Mouse (Mus musculus) right cerebral cortex, postnatal 10 days (tissue): ENCODE data around the gene Zranb3.
"Not testable (repeated sequence)": the region's sequence is repeated elsewhere in the genome, so short reads cannot be mapped to it uniquely, and the experiment has no call there.

Experiments
- DNase-seq, 2 experiments: peaks; one replicate each; pipeline ENCODE4 v3.0.0; 2021; ENCODE audit warnings: low spot score in 2 of 2

Zranb3 gene

GRCm38 (mm10) chr1:128060655-128061344 is 42.0 kb downstream of the Zranb3 start:
- no peak for DNase-seq

GRCm38 (mm10) chr1:128058625-128059024 is 44.2 kb downstream of the Zranb3 start:
- DNase-seq = no peak

DNA sequence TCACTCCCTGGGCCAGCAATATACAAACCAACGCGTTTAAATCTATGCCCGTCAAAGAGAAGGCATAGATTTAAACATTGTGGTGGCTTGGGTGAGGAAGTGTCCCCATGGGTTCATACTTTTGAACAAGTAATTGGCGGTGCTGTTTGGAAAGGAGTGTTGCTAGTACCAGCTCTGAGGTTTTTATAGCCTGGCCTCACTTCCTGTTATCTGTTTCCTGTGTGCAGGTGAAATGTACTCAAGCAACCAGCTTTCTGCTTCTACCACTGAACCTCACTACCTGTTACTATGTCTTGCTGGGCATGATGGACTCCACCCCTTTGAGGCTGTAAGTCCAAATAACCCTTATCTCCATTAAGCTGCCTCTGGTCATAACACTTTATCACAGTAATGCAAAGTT is 45.6 kb downstream of the Zranb3 start:
- DNase-seq = no peak

DNA sequence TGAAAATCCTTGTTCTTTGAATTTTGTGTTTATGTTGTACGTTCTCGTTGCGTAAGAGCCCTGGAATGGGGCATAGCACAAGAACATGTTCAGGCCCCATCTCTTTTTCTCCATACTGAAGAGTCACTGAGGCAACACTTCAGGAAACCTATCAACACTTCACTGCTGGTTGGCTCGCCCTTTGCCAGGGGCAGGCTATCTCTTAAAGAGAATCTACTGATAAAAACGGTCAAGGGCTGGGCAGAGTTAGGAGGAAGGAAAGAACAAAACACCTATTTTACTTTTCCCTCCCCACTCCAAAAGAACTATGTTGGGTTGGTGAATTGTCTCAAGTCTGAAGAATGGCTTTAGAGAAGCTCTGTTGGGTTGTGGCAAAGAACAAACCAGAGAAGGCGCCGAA is 55.9 kb downstream of the Zranb3 start:
- DNase-seq = no peak

DNA sequence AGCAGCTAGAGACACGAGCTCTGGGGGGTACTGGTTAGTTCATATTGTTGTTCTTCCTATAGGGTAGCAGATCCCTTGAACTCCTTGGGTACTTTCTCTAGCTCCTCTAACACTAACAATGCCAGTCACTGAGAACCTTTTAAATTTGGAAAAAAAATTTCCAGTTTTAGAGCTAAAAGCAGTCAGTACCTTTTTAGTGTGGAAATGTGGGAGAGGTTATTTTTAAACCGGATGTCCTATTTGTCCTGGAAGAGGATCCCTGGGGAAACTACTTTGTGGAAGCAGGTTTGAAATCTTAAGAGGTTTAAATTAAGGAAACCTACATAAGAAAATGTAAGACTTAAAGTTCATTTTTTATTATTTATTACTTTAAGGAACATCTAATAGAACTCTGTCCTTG is 56.4 kb downstream of the Zranb3 start:
- DNase-seq = no peak

- no peak for DNase-seq
Measured at GRCm38 (mm10) chr1:128044181-128044580, 58.7 kb downstream of the Zranb3 start.

- no peak for DNase-seq
Measured at GRCm38 (mm10) chr1:128036296-128036695, 66.6 kb downstream of the Zranb3 start.

GRCm38 (mm10) chr1:128032123-128032522 is 70.7 kb downstream of the Zranb3 start:
- peak in 1 of 2 experiments; percentile 68 for DNase-seq

- no peak for DNase-seq
Measured at GRCm38 (mm10) chr1:128031524-128031923, 71.3 kb downstream of the Zranb3 start.

DNA sequence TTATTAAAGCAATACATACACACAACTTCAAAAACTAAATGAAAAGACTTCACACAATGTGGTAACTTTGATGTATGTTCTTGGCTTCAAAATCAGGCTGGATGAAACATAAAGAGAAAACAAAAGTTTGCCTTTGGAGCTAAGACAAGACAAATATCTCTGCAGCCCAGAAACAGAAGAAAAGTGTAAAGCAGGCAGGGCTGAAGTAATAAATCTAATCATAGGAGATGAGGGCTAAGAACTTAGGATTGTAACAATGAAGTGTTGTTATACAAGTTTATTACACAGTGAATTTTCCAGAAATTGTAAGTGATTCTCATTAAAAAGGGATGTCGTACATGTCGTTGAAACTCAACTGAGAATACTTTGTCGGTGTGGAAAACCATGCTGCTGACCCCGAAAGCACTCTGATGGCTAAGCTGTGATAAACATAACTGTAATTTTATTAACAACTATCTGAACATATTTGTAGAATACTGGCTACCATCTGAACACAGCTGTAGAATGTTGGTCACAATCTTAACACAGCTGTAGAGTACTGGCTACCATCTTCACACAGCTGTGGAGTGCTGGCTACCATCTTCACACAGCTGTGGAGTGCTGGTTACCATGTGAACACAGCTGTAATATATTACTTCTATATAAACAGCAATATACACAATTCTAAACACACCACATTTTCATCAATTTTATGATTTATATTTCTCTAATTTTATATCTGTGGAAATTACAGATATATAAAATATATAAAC is 78.3 kb downstream of the Zranb3 start:
- DNase-seq = no peak

DNA sequence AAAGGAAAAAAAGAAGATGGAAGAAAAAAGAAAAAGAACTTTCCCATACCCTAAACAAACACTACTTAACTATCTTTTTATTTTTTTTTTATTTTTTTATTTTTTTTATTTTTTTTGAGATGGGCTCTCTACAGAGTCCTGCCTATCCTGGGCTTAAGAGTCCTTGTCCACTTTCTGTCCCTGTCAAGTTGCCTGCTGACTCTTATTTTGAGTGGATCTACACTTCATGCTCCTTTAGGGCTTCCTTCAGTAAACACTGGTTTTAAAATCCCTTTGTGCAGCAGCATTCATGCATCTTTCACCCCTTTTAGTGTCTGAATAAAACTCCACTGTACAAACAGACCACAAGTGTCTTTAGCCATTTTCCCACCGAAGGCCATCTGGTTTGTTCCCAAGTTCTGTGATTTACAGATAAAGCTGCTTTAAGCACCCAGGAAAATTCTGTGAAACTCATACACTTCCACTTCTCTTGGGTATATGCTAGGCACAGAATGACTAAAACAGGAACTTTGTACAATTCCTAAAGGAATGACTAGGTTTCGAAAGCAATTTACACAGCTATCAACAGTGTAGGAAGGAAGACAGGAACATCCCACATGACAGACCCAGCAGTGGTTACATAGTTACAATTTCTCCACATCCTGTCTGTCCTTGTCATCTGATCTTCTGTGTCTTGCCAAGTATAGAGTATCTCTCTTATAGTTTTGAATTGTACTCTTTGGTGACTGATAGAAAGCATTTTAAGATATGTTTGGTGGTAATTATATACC is 82.7 kb downstream of the Zranb3 start:
- DNase-seq = no peak

- no peak for DNase-seq
Measured at GRCm38 (mm10) chr1:128016035-128016492, 86.8 kb downstream of the Zranb3 start.

DNA sequence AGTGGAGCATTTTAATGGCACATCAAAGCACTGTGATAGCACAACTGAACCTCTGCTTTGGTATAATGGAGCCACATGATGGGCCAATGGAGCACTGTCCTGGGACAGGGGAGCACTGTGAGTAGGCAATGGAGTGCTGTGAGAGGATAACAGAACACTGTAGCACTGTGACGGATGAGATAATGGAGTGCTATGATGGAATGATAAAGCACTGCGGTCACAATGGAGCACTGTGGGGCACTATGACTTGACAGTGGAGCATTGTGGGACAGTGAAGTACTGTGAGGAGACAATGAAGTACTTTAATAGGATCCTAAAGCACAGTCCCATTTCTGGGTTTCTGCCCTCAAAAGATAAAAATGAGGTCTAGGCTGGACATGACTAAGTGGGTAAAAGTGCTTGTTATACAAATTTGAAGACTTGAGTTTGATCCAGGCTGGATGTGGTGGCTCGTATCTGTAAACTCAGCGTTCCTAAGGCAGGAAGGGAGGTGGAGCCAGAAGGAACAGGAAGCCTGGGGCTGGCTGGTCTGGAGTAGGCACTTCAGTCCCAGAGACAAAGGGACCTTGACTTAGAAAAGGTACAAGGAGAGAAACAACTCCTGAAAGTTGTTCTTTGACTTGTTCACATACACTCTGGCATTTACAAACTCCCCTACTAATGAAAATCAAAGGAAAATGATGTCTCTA is 89.0 kb downstream of the Zranb3 start:
- DNase-seq = no peak

DNA sequence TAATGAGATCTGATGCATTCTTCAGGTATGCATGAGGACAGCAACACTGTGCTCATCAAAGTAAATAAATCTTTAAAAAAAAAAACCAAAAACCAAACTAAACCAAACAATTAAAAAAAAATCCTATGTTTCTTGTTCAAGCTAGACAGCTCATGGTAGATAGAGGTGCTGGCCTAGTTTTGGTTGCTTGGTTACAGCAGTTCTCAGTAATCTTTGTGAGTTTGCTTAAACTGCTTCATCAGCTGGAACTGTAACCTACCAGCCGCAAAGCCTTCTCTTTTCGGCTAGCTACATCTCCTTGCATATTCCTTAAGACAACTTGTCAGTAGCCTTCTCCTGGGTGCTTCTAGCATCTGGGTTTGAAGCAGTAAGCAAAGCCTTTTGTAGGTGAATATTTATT is 93.1 kb downstream of the Zranb3 start:
- DNase-seq = no peak

DNA sequence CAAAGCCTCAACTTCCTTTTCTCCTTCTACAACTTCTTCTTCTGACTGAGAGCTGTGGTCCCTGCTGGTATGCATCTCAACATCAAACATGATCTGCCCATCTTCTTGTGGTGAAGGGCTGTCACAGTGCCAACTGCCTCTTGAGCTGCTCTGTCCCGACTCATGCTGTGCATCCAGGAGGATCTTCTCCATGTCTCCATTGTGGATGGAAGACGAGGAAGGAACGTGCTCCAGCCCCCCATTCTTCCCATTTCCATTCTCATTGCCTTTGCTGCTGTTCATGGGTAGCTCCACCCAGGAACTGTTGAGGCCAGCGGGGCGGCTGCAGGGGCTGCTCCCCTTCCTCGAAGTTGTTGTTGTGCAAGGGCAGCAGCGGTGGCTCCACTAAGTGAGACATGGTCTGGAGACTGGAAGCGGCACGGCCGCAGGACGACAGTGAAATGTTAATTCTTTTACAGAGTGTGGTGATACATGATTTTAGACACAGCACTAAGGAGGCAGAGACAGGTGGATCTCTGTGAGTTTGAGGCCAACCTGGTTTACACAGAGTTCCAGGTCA is 96.7 kb downstream of the Zranb3 start:
- DNase-seq = not testable (repeated sequence)

DNA sequence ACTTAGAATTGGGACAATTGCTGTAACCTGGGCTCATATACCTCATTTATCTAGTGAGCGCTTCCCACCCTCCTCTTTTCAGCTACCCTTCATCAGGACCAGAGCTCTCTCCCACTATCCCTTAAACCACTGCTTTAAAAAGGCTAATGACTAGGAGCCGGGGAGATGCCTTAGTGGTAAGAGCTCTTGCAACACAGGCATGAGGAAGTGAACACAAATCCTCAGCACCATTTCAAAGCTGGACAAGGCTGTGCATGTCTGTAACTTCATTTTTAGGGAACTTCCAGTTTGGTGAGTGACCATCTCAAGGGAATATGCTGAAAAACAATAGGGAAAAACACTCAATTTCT is 98.5 kb downstream of the Zranb3 start:
- DNase-seq = no peak

DNA sequence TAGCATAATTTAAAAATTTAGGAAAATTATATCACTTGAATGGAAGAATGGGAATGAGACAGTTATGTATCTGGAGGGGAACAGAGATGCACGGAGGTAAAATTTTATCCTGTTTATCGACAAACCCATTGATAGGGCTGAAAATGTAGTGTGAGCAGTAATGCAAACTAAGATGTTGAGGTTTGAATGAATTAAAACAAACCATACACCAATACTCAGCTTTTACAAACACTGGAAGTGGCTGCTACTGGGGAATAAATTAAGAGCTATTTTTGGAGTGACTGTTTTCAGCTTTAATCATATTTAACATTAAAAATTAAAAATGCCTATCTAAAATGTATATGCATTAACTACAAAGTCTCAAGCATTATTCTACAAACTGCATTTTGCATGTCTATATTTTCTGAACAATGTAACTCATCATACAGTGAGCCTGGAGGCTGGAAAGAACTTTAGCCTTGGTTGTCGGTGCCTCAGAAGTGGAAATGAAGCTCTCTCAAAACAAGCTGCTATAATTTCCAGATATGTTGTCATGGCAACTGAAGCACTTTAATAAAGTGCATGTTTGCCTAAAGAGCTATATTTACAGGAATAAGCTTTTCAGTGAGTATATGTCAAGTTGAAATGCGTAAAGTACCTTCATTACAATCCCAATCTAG is 99.0 kb downstream of the Zranb3 start:
- DNase-seq = no peak

GRCm38 (mm10) chr1:128002159-128002558 is 100.7 kb downstream of the Zranb3 start:
- no peak for DNase-seq

DNA sequence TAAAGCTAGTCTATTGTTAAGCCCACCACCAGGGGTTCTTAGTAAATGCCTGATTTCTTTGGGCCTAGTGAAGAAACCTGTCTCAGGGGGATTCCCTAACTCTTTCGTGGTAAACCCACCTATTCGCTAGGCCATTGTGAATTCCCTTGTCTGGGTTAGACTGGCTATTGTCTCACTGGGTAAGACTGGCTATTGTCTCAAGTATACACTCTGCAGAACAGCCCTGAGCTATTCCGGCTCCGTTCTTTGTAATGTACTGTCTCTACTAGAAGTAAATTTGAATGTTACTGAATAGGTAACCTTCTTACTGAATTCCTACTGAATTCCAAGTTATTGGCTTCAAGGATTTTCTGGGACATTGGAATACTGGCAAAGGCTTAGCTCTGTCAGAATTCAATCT is 101.9 kb downstream of the Zranb3 start:
- not testable (repeated sequence) for DNase-seq

DNA sequence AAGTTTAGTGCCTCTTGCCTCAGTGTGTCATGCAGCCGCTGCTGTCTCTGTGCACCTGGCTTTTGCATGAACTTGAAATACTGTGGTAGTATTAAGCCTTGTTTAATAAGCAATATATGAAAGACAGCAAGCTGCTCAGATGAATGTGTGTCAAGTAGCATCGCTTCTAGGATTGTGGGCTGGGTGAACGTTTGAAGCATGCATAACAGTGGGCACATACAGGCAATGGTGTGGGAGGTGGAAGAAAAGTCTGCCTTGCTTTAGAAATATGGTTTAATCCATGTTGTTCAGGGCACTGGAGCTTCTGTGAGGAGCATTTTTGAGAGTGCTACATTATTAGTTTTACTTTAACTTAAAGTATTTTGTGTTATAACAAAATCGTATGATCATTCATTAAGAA is 109.0 kb downstream of the Zranb3 start:
- DNase-seq = no peak
